Mouse (Mus musculus) naive thymus-derived CD4-positive, alpha-beta T cell, adult 2 months (primary cell): Measurements from ENCODE around the gene Vstm2a.

Experiments
- DNase-seq: peaks from one replicate; pipeline ENCODE4 v3.0.0-alpha.2; 2011; ENCODE audit warnings: low read depth

Gene Vstm2a

DNA sequence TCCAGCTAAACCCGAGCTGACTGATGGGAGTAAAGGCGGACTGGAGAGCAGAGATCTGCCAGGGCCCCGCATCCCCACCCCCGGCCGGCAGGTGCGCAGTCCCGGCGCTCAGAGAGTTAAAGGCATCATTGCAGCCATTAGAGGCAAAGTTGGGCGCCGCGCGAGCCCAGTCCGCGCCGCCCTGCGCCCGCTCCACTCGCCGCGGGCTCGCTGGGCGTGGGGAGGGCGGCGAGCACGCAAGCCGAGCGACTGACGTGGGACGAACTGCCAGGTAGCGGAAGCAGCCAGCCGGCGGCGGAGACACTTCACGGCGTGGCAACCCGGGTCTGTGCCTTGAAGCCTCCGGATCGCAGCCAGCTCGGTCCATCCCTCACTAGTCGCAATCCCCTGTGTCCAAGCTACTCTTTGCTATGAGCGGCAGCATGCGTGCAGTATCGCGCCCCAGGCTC, at the start of gene Vstm2a:
Gene Vstm2a (plus strand): TSS at position 252 of the 449 bp plus-strand sequence.
- DNase-seq = no peak

GRCm38 (mm10) chr11:16257011-16257410, 513 bp upstream of the Vstm2a start:
- no peak for DNase-seq

DNA sequence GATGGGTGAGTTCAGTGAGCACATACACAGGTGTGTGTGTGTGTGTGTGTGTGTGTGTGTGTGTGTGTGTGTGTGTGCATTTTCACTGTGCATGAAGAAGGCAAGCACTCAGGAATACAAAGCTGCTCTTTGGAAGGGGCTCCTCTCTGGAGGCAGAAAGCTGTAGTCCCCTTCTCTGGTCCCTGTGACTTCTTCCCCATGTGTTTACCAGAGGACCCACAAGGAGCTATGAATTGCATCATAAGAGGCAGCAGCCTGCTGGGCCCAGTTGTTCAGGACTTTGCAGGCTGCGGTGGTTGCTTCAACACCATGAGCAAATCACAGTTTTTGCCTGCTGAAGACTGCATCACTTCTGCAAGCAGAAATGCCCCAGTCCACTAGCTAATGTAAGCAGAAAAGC, 776 bp downstream of the Vstm2a start:
- no peak for DNase-seq

DNA sequence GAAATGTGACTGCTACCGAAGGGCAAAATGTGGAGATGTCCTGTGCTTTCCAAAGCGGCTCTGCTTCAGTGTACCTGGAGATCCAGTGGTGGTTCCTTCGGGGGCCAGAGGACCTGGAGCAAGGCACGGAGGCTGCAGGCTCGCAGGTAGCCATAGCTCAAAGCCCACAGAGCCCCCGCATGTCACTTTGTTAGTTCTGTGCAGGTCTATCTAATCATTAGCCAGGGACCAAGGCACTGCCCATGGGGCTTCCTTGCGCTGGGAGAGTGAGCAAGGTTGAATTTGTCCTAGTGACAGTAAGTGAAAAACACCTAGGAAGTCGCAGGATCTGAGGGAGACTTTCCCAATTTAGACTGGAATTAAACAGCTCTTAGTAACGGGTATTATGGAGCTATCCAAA, 2.4 kb downstream of the Vstm2a start:
- no peak for DNase-seq

GRCm38 (mm10) chr11:16260764-16261578, 3.4 kb downstream of the Vstm2a start:
- no peak for DNase-seq

DNA sequence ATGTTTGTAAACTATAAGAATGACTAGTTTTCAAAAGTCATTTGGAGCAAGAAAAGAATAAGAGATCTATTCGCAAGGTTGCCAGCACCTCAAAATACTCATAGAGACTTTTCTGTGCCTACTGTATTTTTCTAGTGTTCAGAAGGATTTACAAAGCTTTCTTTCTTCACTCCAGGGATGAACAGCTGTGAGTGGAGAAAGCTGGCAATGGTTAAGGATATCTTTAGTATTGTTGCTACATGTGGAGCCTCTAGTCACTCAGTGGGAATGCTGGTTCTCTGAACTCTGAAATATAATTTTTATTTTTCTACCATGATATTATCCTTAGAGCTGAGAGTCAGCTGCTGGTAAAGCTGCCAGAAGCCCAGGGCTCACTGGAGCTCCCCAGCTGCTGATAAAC, 10.9 kb downstream of the Vstm2a start:
- DNase-seq = no peak

- no peak for DNase-seq
These were observed 32.9 kb downstream of the Vstm2a start for GRCm38 (mm10) chr11:16290381-16290780.

DNA sequence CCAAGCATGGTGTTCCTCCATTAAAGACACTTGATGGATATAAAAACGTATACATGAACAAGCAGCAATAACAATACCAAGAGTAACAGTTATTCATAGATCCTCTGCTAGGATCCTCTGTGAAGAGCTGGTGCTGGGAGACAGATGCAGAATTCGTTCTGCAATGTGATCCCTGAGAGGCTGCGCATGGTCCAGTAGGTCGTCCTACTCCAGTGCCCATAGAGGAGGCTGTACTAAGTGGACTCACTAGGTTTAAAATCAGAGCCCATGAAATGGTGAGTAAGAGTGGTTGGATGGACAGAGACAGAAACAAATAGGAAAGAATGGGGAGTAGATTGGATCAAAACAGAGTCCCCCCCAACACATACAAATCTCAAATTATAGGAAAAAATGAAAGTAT, 35.4 kb downstream of the Vstm2a start:
- no peak for DNase-seq

- no peak for DNase-seq
These were observed 39.0 kb downstream of the Vstm2a start for GRCm38 (mm10) chr11:16296521-16296920.

DNA sequence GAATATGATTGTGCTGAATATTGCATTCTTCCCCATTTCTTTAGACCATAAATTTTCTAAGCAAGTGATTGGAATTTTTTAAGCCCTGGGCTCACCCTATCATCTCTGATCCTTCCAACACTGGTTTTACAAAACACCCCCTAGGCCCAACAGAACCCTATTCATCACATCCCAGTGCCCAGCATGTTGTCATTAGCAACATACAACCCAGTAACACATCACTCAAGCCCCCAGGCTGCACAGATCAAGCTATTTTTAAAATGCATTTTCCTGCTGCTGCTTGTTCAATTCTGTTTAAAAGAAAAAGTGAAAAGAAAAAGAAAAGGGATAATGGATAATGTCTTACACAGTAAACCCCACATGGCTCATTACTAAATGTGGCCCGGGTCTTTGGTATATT, 42.0 kb downstream of the Vstm2a start:
- DNase-seq = no peak

DNA sequence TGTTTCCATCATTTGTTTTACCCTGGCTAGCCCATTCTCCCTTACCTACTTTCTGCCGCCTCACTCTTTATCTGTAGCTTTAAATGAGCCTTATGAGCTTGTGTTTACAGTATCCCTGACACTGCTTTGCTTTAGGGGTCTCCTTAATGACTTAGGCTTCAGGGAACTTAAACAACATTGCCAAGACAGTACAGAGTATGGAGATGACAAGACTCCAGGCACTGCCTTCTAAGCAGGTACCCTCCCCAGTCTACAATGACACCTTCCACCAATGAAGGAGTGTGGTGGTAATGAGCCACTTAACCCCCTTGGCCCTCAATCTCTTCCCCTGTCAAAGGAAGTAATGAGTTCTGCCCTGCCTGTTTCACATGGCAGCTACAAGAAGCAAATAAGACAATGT, 42.4 kb downstream of the Vstm2a start:
- DNase-seq = no peak

- DNase-seq = no peak
These were observed 43.2 kb downstream of the Vstm2a start for GRCm38 (mm10) chr11:16300709-16301108.

GRCm38 (mm10) chr11:16315097-16315496, 57.6 kb downstream of the Vstm2a start:
- no peak for DNase-seq

DNA sequence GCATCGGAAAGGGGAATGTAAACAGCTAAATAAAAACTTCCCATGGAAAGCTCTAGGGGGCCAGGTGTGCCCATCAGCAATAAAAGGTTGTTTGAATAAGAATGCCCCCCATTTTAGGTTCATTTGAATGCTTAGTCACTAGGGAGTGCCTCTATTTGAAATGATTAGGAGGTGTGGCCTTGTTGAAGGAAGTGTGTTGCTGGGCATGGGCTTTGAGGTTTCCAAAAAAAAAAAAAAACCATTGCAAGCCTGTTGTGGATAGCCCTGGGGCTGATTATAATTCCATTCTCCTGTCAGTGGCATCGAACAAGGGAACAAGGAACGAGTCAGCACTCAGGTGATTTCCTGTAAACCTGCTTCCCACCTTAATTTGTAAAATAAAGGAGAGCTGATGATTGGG, 87.7 kb downstream of the Vstm2a start:
- no peak for DNase-seq

DNA sequence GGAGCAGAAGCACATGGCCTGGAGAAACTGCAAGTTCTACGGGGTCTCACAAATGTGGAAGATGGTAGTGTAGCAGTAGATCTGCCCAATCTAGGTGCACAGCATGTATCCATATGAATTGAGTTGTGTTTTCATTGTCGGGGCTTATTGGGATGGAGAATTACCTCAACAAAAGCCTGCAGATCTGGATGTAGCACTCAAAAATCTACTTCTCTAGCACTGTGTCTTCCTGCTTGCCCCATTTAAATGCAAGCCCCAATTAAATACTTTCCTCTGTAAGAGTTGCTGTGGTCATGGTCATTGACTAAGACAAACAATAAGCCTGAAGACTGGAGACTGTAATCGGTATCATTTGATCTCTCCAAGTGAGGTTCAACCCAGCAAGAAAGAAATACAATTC, 88.2 kb downstream of the Vstm2a start:
- no peak for DNase-seq

- DNase-seq = no peak
These were observed 94.4 kb downstream of the Vstm2a start for GRCm38 (mm10) chr11:16351915-16352314.

DNA sequence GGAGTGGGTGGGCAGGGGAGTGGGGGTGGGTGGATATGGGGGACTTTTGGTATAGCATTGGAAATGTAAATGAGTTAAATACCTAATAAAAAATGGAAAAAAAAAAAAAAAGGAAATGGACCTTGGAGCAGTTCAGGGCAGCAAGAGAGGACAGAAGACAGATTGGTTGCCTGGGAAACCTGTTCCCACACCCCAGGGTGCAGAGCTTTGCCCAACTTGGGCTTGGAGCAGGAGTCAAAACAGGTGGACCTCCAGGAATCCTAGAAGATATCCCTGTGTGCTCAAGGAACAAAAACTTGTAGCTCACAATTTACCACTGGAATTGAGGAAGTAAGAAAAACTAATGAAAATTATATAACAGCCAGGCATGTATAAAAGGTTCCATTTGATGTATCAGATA, 96.8 kb downstream of the Vstm2a start:
- no peak for DNase-seq

DNA sequence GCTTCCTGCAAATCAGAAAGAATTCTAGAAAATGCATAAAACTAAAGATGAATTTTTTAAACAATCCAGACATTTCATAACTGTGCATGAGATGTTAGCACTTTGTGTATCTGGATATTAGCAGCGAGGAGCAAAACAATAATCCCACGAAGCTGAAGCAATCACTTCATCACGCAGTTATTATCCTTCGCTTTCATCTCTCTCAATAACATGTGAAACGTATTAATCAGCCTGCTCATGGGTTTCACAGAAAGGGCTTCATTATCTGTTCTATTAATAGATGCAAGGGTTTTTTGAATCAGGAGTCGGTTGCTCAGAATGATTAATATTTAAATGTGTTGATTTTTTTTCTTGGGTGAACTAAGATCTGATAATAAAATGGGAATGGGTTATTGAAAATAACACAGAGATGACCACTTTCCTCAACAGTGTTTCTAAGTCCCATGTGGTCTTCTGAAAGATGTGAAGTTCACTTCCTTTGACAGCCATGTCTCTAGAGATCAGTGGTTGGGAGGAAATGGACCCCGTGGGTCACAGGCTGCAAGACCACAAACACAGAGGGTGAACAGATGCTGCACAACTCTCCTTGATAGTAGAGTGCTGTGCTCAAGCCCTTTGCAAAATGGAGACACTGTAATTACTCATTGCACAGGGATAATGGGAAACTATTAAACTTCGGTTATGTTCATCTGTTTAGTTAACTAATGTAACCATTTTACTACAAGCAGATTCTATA, 109.5 kb downstream of the Vstm2a start:
- no peak for DNase-seq

- DNase-seq = no peak
These were observed 146.1 kb downstream of the Vstm2a start for GRCm38 (mm10) chr11:16403627-16404026.

DNA sequence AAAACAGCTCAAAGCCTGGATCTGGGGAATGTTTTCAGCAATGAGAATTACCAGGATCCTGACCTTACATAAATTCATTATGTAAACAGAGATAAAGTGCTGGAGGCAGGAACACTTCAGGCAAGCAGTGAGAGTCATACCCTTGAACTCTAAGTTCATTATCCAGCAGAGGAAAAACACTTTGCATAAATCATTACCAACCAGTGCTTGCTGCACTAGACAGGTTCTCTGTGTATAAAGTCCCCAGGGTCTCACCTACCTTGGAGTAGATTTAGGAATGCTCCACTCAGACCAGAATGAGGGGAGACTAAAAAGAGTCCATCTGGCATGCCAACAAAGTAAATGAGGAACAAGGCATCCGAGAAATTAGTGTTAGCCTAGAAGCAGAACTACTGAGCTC, 154.2 kb downstream of the Vstm2a start:
- DNase-seq = no peak

DNA sequence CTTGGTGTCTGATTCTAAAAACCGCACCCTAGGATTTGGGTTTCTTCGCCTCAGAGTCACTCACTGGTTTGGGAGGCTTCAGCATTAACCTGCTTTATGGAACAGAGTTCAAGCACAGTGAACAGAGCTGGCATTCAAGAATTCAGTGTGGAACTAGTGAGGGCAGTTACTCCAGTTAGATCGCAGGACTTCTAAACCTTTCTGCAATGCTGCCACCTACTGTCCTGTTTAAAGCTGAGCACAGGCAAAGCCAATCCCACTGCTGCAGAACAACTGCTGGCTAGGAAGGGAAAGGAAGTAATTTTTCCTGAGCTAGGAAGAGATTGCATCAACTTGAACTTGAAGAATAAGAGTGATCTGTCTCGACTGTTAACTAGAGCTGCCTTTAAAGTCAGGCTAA, 155.1 kb downstream of the Vstm2a start:
- DNase-seq = no peak

GRCm38 (mm10) chr11:16413077-16413644, 155.6 kb downstream of the Vstm2a start:
- no peak for DNase-seq
